Mouse (Mus musculus) spleen, embryonic (tissue): ENCODE data around the gene Cers3.

Source experiments
- CTCF ChIA-PET: fragments of 350-600 bp; sonication (Branson Sonifier 250); formaldehyde crosslinking; loops from one replicate; lab custom pipeline; 2022; lab: Charles Lee

The Cers3 gene

DNA sequence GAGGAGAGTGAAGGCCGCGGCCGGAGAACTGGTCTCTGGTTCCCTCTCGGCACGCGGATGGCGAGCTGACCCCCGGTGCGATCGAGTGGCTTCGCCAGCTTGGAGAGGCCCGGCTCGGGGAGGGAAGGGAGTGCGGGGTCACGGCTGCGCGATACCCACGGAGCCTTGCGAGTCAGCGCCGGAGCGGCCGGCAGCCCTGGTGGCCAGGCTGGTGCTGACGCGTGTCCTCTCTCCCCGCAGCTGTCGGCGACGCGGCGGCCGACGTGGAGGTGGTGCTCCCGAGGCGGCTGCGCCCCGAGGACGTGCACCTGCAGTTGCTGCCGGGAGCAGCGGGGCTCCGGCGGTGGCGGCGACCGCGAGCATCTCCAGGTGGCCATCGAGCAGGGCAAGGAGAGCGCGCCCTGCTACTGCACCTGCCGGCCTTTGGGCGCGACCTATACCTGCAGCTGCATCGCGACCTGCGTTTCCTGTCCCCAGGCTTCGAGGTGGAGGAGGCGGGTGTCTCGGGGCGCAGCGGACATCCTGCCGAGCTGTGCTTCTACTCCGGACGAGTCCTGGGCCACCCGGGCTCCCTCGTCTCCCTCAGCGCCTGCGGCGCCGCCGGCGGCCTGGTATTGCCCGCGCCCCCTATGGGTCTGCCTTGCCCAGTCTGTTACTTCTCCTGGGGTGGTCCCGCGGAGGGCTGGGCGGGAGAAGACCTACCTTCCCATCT, 96.9 kb downstream of the Cers3 start:
- CTCF ChIA-PET, result no interaction called here

DNA sequence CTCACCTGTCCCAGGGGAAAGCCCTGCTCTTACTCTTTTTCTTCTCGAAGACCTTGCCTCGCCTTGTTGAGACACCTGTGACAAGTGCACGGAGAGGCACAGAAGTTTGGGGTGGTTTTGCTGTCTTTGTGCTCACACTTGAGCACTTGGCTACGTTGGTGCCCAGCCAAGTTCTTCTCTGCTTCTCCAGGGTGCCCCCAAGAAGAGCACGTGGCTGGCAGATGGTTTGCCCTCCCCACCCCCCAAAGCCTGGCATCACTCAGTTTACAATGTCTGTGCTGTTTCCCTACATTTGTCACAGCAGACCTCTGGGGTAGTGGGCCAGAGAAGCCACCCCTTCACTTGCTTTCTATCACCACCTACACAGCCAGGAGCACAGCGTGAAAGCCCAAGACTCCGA, 97.9 kb downstream of the Cers3 start:
- CTCF ChIA-PET, result no interaction called here

DNA sequence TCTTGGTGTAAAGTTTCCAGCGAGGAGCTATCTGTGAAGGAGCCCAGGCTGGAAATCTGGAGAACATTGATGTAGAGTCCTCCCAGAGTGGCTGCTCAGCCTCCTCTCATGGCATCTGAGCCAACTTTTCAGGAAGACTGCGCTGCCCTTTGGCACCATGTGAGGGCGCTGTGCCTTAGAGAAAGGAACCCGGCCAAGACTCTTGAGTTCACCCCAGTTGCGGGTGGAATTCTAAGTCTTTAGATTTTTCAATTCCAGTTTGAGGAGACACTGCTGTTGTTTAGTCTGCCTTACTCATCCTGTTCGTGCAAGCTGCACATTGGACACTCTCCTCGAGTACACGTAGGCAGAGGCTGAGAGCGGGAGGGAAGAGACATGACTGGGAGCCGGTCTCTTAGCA, 98.7 kb downstream of the Cers3 start:
- CTCF ChIA-PET, result no interaction called here

DNA sequence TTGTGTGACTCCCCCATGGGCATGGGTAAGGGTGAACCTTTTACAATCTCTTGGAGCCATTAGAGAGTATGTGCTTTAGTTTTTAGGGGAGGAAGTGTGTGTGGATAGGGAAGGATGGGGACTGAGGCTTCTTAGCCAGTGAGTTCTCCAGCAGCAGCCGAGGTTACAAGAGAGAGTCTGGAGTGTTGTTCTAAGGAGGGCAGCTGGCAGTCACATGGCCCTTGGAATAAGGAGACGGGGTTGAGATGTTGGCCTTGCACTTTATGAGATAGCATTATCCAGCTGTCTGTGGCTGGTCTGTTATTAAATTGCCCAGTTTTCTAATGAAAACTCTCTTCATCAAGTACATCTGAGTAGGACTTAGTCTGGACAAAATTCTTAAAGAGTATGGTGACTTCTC, 100.5 kb downstream of the Cers3 start:
- CTCF ChIA-PET, result no interaction called here

DNA sequence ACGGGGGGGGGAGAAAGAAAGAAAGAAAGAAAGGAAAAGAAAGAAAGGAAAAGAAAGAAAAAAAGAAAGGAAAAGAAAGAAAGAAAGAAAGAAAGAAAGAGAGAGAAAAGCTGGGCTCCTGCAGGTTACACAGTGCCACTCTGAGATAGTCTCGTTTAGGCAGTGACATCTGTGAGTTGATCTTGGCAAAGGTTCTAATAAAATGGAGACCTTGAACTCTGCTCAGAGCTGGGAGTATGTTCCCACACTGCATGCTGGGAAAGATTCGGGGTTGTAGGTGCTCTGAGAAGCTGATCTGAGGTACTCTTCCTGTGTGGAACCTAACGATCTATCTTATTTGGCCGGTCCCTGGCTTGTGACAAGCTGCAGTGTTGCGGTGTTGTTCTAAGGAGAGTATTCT, 103.3 kb downstream of the Cers3 start:
- CTCF ChIA-PET, result no interaction called here

DNA sequence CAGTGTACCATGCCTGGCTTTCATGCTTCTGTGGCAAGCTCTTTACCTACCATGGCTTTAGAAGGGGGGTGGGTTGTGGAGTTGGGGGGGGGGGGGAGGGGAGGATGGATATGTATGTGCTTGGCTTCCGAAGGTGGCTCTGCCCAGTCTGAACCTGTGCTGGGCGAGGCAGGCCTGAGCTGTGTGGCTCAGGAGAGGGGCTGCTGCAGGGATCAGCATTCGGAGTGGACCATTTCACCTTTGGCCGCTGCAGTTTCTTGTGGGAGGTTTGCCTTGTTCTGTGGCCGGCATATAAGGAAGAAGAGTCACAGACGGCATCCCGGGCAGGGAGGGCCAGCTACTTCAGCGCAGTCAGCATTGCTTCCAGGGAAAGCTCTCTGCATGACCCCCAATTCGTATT, 104.0 kb downstream of the Cers3 start:
- CTCF ChIA-PET, result no interaction called here

DNA sequence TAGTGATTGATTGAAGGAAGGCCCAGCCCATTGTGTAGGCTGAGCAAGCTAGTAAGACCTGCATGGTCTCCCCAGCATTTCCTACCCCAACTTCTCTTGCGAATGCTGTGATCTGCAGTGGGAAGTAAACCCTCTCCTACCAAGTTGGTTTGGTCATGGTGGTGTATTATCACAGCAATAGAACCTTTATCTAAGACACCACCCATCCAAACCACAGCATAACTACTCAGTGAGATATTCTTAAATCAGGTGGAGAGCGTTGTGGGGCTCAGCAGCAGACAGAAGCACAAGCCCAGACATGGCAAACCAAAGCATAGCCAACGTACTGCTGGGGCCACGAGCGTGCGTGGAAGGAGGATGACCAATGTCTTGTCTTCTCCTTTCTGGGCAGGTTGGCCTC, 106.0 kb downstream of the Cers3 start:
- CTCF ChIA-PET, result no interaction called here

DNA sequence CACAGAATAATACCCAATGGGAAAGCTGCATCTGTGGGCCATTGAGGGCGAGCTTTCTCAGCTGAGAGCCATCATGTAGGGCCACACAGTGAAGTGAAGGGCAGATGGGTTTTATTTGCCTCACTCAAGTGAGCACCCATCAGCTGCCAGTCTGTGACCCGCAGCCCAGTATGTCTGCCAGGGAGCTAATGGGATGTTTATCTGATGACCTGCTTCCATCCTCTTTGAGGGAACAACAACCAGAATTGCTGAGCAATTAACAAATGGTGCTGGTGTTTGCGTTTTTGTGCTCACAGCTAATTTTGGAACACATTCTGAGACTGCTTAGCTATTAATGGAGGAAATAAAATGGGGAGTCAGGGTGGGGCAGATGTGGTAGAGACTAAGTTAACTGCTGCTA, 108.9 kb downstream of the Cers3 start:
- CTCF ChIA-PET, result no interaction called here

DNA sequence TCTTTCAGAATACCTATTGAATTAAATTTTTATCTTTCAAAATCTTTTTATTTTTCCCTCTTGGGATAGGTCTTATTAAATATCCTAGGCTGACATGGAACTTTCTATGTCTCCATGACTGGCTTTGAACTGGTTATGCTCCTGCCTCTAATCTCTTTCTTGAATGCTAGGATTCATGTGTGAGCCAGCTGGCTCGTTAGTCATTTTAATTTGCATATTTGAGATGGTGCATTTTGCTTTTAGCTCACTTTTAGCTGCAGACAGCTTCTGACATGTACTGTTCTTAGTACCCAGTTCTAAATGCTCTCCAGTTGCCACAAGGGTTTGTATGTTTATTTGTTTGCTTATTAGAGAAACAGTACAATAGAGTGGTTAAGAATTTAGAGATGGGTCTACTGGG, 114.3 kb downstream of the Cers3 start:
- CTCF ChIA-PET, result no interaction called here

DNA sequence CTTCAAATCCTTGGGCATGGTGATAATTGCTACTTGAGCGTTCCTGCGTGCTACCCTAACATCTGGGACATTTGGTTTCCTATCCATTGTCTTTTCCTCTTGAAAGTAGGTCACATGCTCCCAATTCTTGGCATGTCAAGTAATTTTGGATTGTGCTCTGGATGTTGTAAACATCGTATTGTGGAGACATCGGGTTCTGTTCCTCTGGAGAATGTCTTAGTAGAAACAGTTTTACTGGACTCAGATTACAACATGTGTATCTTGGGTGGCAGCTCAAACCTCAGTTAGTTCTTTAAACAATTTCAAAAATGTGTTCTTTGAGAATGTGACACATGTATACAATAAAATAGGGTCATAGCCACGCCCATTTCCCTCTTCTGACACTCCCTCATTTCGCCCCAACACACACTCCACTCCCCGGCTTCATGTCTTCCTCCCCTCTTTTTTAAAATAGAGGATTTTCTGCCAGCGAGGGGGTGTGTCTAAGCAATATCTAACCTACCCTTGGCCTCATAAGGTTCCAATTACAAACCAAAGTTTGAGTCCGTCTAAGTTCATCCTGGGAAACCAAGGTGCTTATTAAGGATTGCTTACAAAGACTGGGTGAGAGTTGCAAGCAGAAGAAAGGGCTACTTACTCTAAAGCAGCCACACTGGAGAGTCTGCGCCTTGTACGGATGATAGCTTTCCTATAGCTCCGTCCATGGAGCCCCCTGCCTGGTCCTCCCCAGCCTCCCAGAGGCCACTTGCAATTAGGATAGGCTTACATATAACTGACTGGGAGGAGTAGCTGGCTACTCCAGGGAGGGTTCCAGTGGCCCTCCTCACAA, 115.2 kb downstream of the Cers3 start:
- CTCF ChIA-PET, result interaction anchor here (0.7 kb wide), 1 partner anchor 196 kb away, joined by 4 read pairs; no protein-coding TSS in a partner anchor

DNA sequence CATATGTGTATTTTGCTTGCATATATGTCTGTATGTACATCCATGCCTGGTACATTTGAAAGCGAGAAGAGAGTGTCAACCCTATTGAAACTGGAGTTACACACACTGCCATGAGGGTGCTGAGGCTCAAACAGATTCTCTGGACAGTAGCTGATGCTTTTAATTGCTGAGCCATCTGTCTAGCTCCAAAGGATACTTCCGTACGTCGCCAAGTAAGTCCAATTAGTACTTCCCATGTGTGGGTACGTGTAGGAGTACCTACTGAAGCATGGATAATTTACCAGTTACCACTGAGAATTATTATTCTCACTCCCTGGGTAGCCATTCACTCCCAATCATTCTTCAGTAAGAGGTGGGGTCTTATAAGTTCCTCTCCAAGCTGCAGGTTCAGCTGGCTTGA, 115.9 kb downstream of the Cers3 start:
- CTCF ChIA-PET, result interaction anchor here (0.7 kb wide), 1 partner anchor 196 kb away, joined by 4 read pairs; no protein-coding TSS in a partner anchor

DNA sequence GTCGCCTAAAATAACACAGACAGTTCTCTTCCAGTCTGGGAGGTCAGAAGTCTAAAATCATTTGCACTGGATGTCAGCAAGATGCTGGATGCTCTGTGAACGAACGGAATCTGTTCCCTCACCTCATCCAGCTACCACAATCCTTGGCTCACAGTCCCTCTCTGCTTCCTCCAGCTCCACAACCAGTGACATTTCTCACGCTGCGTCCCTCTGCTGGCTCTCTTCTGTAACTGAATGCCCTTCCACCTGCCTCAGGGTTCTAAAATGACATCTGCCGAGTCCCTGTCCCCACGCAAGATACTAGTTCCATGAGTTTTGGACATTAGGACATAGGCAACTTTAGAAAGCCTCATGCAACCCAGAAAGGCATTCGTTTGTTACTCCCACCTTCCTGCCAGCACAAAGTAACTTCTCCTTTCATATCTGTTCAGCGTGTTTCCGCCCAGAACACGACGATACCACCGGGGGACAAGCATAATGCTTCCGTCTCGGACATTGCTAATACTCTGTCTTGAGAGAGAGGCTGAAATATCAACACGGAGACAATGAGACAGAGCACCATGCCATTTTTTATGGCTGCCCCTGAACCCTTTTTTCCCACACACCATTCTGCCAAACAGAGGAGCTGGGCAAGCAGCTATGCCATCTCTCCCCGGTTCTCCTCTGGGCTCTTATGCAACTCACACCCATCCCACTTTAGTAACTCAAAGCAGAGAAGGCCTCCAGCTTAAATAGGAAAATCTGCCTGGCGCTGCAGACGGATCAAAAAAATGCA, 123.8 kb downstream of the Cers3 start:
- CTCF ChIA-PET, result no interaction called here

DNA sequence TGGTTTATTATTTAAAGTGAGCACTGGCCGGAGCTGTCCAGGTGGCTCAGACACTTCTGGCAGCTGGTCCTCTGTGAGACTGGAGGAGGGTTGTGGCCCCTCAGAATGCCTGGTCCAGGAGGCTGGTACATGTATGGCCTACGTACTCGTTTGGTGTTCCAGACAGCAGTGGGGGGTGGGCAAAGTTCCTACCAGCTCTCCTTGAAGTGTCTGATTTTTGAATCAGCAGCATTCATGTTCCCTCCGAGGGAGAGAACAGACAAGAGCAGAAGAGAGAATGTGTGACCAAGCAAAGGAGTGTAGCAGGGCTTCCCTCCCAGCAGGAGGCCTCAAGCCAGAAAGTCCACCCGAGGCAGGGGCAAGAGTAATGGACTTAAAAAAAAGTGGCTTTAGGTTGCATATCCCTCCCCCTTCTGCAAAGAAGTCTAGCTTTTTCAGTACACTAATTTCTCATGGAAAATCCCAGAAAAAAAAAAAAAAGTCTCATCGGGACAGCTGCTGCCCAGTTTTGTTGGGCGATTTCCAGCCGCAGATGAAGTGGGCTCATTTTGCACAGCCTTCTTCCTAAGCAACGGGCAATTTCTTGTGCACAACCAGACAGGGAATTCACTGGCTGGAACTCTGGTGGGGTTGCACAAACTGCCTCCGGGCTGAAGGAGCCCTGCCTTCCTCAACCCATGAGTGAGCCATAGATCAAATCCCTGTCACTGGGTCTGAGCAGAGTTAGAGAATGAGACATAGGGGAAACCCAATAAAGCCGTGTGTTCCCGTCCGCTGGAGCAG, 124.6 kb downstream of the Cers3 start:
- CTCF ChIA-PET, result no interaction called here

DNA sequence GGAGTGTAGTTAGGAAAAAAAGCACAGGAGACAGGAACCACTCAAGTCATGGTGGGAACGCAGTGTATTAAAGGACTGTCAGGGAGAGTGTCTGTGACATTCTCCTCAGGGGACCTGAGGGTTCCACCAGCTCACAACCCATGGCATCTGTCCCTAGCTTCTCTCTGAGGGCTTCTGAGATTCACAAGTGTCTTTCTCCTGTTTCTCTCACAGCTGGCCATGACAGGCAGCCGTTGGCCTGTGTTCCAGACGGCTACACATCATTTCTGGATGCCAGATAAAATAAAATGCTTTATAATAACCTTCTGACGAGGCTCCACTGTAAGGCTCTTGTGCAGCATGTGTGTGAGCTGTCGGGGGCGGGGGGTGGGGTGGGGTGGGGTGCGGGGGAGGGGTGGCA, 128.2 kb downstream of the Cers3 start:
- CTCF ChIA-PET, result no interaction called here

DNA sequence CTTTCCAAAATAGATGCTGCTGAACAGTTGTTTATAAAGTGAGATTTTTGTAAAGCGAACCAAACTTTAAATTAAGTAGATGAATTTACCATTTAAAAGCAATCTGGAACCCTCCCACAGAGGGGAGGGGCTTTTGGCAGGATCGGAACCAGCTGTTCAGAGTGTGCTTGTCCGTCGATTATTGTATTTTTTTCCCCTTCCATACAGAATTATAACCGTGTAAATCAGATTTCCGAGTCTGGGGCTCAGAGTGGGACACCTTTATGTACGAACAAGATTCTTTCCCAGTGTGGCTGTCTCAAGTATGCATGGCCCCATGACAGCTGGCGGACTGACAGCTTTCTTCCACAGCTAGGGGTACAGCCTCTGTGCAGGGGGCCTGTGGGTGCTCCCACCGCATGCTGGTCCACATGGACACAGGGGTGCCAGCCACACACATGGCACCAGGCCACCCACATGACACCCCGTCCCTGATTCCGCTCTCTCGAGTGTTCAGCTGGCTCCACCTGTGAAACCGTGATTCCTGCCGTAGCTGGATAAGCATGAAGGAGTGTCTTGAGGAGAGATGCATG, 128.7 kb downstream of the Cers3 start:
- CTCF ChIA-PET, result no interaction called here

DNA sequence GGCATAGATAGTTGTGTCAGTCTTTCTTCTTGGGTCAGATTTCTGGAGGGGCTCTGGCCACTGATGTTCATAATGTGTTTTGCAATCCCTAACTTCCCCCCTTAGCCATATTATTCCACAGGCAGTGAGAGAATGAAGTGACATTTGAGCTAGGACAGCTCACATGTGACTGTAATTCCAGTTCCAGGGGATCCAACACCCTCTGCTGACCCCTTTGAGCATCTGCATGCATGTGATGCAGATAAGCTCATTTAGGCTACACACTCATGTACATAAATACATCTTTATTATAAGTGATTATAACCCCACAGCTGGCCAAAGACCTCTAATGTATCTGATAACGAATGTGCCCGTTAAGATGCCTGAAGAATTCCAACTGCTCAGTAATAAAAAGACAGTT, 129.9 kb downstream of the Cers3 start:
- CTCF ChIA-PET, result no interaction called here
